Mouse (Mus musculus) lung, embryonic 14.5 days (tissue): ENCODE measurements around the gene Abt1. TPM values are rescaled to one million over a fixed set of nuclear protein-coding genes. Genes with fewer than 3 reads are reported as not detected.
A peak's percentile ranks its signal among the peaks of the same experiment; 100 is the strongest.

ENCODE experiments used
- ATAC-seq: fragments of 200-750 bp; cut with Nextera tagmentation; 2 replicates; pipeline ENCODE4 v1.8.0; 2017; ENCODE audit warnings: mild to moderate bottlenecking, moderate TSS enrichment, moderate library complexity; ENCODE audit not compliant: insufficient read depth
- DNase-seq: peaks from one replicate; pipeline ENCODE4 v3.0.0-alpha.2; 2015
- H3K27ac ChIP-seq: fragments of 300-500 bp; sonication (generic); 2 replicates; pipeline ENCODE4 v1.5.1; 2014; ENCODE audit warnings: low read depth, mild to moderate bottlenecking, moderate library complexity
- H3K27me3 ChIP-seq: fragments of 300-500 bp; sonication (generic); 2 replicates; pipeline ENCODE4 v1.6.1; 2014; ENCODE audit warnings: low read length, control low read depth; ENCODE audit not compliant: insufficient read depth
- H3K36me3 ChIP-seq: fragments of 300-500 bp; sonication (generic); 2 replicates; pipeline ENCODE4 v1.6.1; 2014; ENCODE audit warnings: control low read depth; ENCODE audit not compliant: insufficient read depth
- H3K4me1 ChIP-seq: fragments of 300-500 bp; sonication (generic); 2 replicates; pipeline ENCODE4 v1.6.1; 2014; ENCODE audit warnings: antibody characterized with exemption, control low read depth; ENCODE audit not compliant: insufficient read depth
- H3K4me2 ChIP-seq: fragments of 300-500 bp; sonication (generic); 2 replicates; pipeline ENCODE4 v1.6.1; 2014; ENCODE audit warnings: mild to moderate bottlenecking
- H3K4me3 ChIP-seq: fragments of 300-500 bp; sonication (generic); 2 replicates; pipeline ENCODE4 v1.5.1; 2014; ENCODE audit warnings: low read depth, low read length
- H3K9ac ChIP-seq: fragments of 300-500 bp; sonication (generic); 2 replicates; pipeline ENCODE4 v1.6.1; 2014
- H3K9me3 ChIP-seq: fragments of 300-500 bp; sonication (generic); 2 replicates; pipeline ENCODE4 v1.6.1; 2016; ENCODE audit warnings: low read depth, low read length, control low read depth
- CTCF ChIP-seq: IDR thresholded peaks from 2 replicates; pipeline ENCODE4 v1.5.1; 2016; ENCODE audit warnings: antibody characterized with exemption, low read depth
- WGBS: fragments of 180-500 bp; shearing (Covaris S2); extraction: QIAGEN DNeasy Blood & Tissue Kit; methylation state at CpG from one replicate; pipeline ENCODE4 v1.1.7; 2014; 5-methylcytosine and 5-hydroxymethylcytosine counted together
- polyA plus RNA-seq: library from polyadenylated mRNA; unstranded; fragments of >200 nt; fragmentation: Nextera tagmentation; extraction: Ambion mirVana; gene quantifications from 2 replicates; pipeline ENCODE4 v1.2.1, GENCODE M21; 2014

Abt1 gene
- polyA plus RNA-seq, 1 experiment from 2014 or later: 12.7 TPM

DNA sequence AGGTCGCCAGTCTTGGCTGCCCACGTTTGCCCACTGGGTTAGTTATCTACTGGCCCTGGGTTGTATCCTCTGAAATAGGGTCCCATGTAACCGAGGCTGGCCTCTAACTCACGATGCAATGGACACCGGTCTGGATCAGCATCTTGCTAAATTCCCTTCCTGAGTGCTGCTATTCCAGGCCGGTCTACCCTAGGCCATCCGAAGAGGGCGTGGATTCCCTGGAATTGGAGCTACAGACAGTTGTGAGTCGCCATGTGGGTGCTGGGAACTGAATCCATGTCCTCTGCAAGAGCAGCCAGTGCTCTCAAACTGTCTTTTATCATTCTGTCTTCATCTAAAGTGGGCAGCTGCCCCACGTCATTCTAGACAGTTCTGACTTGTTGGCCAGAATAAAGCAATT lies 16.2 kb upstream of the Abt1 start:
- Histone ChIP-seq H3K27me3 (no peaks in the 10 kb centered on the region), H3K4me3 (no peak overlapping the region), H3K27ac (no peak overlapping the region), H3K9me3 (no peaks in the 10 kb centered on the region), H3K36me3 (no peaks in the 10 kb centered on the region), H3K9ac (no peak overlapping the region), H3K4me1 (peaks cover 3% of the 10 kb centered on the region; the same call in 1 of the 2 replicates), H3K4me2 (no peak overlapping the region; the same call in 1 of the 2 replicates)
- 63% methylated on average over 10 of the region's 10 CpGs for WGBS
- TF ChIP-seq CTCF: no peak
- no peak for ATAC-seq
- no peak for DNase-seq

DNA sequence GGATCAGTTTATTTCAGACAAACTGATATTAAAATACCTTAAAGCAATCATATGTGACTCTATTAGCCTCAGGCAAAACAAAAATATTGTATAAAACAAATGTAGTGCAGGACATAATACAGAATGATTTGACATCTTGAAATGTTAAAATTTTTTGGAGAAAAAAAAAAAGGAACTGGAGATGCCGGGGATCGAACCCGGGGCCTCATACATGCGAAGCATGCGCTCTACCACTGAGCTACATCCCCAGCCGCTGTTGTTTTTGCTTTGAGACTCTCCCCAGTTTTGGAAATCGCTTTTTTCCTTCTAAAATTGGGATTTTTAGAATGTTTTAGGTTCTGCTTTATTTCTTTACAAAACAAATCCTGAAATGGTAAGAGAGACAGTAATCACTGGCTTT lies 14.9 kb upstream of the Abt1 start:
- Histone ChIP-seq H3K27ac (peak overlapping the region; percentile 61), H3K4me2 (peak overlapping the region; percentile 61), H3K4me3 (peak overlapping the region; percentile 55), H3K9me3 (no peaks in the 10 kb centered on the region), H3K9ac (peak overlapping the region; percentile 46), H3K4me1 (0 out of 2 replicates have a peak, but pooled peaks cover 3% of the 10 kb centered on the region), H3K36me3 (no peaks in the 10 kb centered on the region), H3K27me3 (no peaks in the 10 kb centered on the region)
- WGBS: under 1% methylated on average over 7 of the region's 7 CpGs
- no peak for TF ChIP-seq CTCF
- ATAC-seq: peak; percentile 64; the same call in 1 of the 2 replicates
- DNase-seq: peak; percentile 88

DNA sequence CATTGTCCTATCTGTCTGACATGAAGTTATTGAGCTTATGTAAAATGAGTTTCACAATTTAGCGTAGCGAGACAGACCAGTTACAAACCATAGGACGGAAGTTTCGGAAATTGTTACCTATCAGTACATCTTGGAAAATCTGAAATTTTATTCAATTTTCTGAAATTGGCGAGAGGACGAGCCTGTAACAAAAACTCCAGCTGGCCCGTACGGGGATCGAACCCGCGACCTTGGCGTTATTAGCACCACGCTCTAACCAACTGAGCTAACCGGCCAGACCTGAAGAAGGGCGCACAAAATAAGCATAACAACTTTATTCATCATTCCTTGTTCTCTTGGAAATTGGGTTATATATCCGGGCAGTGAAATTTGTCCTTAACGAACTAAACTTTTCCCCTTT lies 14.2 kb upstream of the Abt1 start:
- Histone ChIP-seq H3K9ac (peak overlapping the region; percentile 56), H3K4me2 (peak overlapping the region; percentile 61), H3K4me3 (peak overlapping the region; percentile 55), H3K27me3 (no peaks in the 10 kb centered on the region), H3K27ac (peak overlapping the region; percentile 68; the same call in 1 of the 2 replicates), H3K9me3 (no peaks in the 10 kb centered on the region), H3K4me1 (0 out of 2 replicates have a peak, but pooled peaks cover 3% of the 10 kb centered on the region), H3K36me3 (no peaks in the 10 kb centered on the region)
- peak; percentile 91 for ATAC-seq
- WGBS: under 1% methylated on average over 17 of the region's 17 CpGs
- no peak for TF ChIP-seq CTCF
- DNase-seq: peak; percentile 96

DNA sequence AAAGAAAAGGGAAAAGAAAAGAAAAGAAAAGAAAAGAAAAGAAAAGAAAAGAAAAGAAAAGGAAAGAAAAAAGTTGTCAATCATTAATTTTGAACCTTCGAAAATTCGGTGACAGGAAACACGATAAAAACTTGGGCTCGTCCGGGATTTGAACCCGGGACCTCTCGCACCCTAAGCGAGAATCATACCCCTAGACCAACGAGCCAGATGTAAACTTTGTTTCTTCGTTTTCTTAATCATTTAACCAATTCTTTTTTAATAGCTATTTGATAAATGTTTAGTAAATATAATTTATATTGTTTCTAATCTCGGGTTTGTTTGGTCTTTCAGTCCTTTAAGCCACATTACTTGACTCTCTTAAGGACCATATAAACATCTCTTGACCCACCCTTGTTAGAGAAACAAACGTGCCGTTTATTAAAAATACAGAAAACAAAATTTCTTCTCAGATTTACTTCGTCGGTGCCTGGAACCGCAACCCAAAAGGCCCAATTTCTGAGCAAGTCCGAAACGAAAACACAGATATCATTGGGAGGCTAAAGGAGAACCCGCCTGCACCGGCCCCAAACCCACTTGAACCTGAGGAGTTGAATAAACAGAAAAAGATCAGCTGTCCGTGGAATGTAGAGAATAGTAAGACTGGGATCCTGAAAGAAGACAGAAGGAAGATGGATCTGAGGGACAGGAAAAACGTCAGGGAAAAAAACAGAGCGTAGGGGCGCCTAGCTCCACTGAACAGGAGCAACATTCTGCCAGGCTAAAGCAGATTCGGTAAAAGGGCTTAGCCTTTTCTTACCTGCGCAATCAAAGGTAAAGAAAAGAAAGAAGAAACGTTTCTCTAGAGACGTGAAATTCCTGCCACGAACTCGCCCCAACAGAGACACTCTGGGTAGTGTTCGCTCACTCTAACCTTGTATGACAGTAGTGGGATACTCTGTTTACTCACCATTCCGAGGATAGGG lies 13.5 kb upstream of the Abt1 start:
- TF ChIP-seq CTCF: no peak
- H3K27ac ChIP-seq: peak overlapping the region; percentile 68
- peak overlapping the region; percentile 61 for H3K4me2 ChIP-seq
- peak overlapping the region; percentile 55 for H3K4me3 ChIP-seq
- under 1% methylated on average over 32 of the region's 32 CpGs for WGBS
- H3K9me3 ChIP-seq: no peaks in the 10 kb centered on the region
- ATAC-seq (peak; percentile 10), DNase-seq (peak; percentile 88)
- H3K36me3 ChIP-seq: no peaks in the 10 kb centered on the region
- no peaks in the 10 kb centered on the region for H3K27me3 ChIP-seq
- peak overlapping the region; percentile 56 for H3K9ac ChIP-seq
- H3K4me1 ChIP-seq: 0 out of 2 replicates have a peak, but pooled peaks cover 3% of the 10 kb centered on the region

DNA sequence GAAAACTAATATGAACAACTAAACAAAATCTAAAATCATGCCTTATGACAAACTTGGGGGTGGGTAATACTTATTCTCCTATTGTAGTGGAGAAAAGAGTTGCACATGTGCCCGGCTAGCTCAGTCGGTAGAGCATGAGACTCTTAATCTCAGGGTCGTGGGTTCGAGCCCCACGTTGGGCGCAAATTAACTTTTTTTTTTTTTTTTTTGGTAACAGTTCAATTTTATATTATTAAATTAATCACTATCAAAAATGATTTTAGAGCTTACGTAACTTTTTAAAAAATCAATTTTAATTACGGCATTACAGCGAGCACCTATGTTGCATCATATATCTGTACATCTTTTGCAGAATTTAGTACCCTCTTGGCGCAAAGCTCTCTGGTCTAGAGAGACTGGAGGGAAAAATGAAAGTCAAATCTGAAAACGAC lies 12.6 kb upstream of the Abt1 start:
- H3K4me3 ChIP-seq: peak overlapping the region; percentile 37
- DNase-seq: peak; percentile 89
- H3K27me3 ChIP-seq: no peaks in the 10 kb centered on the region
- no peak for ATAC-seq
- 1% methylated on average over 11 of the region's 11 CpGs for WGBS
- H3K4me1 ChIP-seq: 0 out of 2 replicates have a peak, but pooled peaks cover 3% of the 10 kb centered on the region
- H3K9me3 ChIP-seq: no peaks in the 10 kb centered on the region
- no peaks in the 10 kb centered on the region for H3K36me3 ChIP-seq
- H3K4me2 ChIP-seq: peak overlapping the region; percentile 61
- H3K9ac ChIP-seq: no peak overlapping the region; the same call in 1 of the 2 replicates
- no peak for TF ChIP-seq CTCF
- H3K27ac ChIP-seq: peak overlapping the region; percentile 48; the same call in 1 of the 2 replicates

DNA sequence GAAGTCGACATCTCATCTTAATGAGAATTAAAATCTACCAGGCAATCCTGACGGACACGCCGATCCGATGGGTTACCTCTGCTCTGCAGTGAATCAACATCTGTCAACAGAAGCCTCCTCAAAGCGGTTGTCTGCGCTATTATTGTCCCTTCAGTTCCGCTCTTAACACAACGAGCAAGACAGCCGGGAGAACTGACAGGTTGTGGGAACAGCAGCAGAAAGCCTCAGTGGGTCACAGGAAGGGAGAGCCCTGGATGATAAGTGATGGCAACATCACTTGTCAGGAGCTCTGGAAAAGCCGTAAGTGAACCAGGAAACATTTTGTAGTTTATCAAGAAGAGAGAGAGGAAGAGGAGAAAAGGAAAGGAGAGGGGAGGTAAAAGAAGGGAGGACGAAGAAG lies 12.0 kb upstream of the Abt1 start:
- H3K4me2 ChIP-seq: peak overlapping the region; percentile 61
- H3K27me3 ChIP-seq: no peaks in the 10 kb centered on the region
- H3K9ac ChIP-seq: peak overlapping the region; percentile 47
- ATAC-seq (no peak), DNase-seq (peak; percentile 64)
- 1% methylated on average over 12 of the region's 12 CpGs for WGBS
- no peaks in the 10 kb centered on the region for H3K36me3 ChIP-seq
- no peak overlapping the region for H3K27ac ChIP-seq
- 0 out of 2 replicates have a peak, but pooled peaks cover 3% of the 10 kb centered on the region for H3K4me1 ChIP-seq
- peak overlapping the region; percentile 37 for H3K4me3 ChIP-seq
- H3K9me3 ChIP-seq: no peaks in the 10 kb centered on the region
- no peak for TF ChIP-seq CTCF

DNA sequence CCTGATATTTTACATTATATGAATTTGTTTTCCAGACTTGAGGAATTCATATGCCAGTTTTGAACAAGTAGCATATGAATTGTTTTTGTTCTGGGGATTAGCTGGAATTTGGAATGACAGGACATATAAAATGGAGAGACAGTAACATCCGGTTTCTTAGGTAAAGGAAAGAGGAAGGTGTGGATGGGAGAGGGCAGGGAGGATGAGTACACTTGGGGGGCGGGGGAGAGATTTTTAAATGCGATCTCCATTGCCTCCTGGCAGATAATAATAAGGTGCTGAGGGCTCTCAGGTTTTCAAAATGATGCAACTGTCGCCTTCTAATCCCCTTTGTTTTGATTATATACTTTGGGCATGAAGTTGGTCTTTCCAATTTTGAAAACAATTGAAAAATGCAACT lies 11.6 kb upstream of the Abt1 start:
- Histone ChIP-seq H3K4me3 (peak overlapping the region; percentile 37), H3K4me2 (peak overlapping the region; percentile 61), H3K9me3 (no peaks in the 10 kb centered on the region), H3K27me3 (no peaks in the 10 kb centered on the region), H3K36me3 (no peaks in the 10 kb centered on the region), H3K9ac (peak overlapping the region; percentile 47), H3K27ac (no peak overlapping the region), H3K4me1 (0 out of 2 replicates have a peak, but pooled peaks cover 3% of the 10 kb centered on the region)
- WGBS: 10% methylated on average over 4 of the region's 4 CpGs
- ATAC-seq: no peak
- no peak for TF ChIP-seq CTCF
- no peak for DNase-seq
